Mouse (Mus musculus) embryonic facial prominence, embryonic 11.5 days (tissue): ENCODE measurements around the gene Ucn2. TPM values are rescaled to one million over a fixed set of nuclear protein-coding genes. Genes with fewer than 3 reads are reported as not detected.

Source experiments
- ATAC-seq: fragments of 200-750 bp; cut with Nextera tagmentation; replicated peaks from 2 replicates; pipeline ENCODE4 v1.8.0; 2017; ENCODE audit warnings: low read depth; ENCODE audit not compliant: insufficient number of reproducible peaks, low FRiP score, low TSS enrichment
- DNase-seq: peaks from one replicate; pipeline ENCODE4 v3.0.0-alpha.2; 2015; ENCODE audit warnings: low spot score
- H3K27ac ChIP-seq: fragments of 300-500 bp; sonication (generic); replicated peaks from 2 replicates; pipeline ENCODE4 v1.5.1; 2014; ENCODE audit warnings: mild to moderate bottlenecking, low read depth, low read length, control low read depth
- H3K27me3 ChIP-seq: fragments of 300-500 bp; sonication (generic); 2 replicates; pipeline ENCODE4 v1.6.1; 2014; ENCODE audit warnings: mild to moderate bottlenecking, low read length, moderate library complexity, mixed read lengths; ENCODE audit not compliant: control insufficient read depth, insufficient read depth
- H3K36me3 ChIP-seq: fragments of 300-500 bp; sonication (generic); replicated peaks from 2 replicates; pipeline ENCODE4 v1.6.1; 2014; ENCODE audit warnings: low read depth, mild to moderate bottlenecking, low read length, moderate library complexity, mixed read lengths; ENCODE audit not compliant: control insufficient read depth, insufficient read depth
- H3K4me1 ChIP-seq: fragments of 300-500 bp; sonication (generic); 2 replicates; pipeline ENCODE4 v1.6.1; 2014; ENCODE audit warnings: low read length, mixed read lengths; ENCODE audit not compliant: control insufficient read depth, insufficient read depth
- H3K4me2 ChIP-seq: fragments of 300-500 bp; sonication (generic); 2 replicates; pipeline ENCODE4 v1.6.1; 2014; ENCODE audit warnings: low read depth, mild to moderate bottlenecking, control low read depth, low read length, moderate library complexity
- H3K4me3 ChIP-seq: fragments of 300-500 bp; sonication (generic); 2 replicates; pipeline ENCODE4 v1.5.1; 2014; ENCODE audit warnings: low read depth, low read length, control low read depth
- H3K9ac ChIP-seq: fragments of 300-500 bp; sonication (generic); replicated peaks from 2 replicates; pipeline ENCODE4 v1.6.1; 2014; ENCODE audit warnings: mild to moderate bottlenecking, control low read depth, low read length
- H3K9me3 ChIP-seq: fragments of 300-500 bp; sonication (generic); replicated peaks from 2 replicates; pipeline ENCODE4 v1.6.1; 2016; ENCODE audit warnings: mild to moderate bottlenecking, low read length, inconsistent platforms, mixed read lengths; ENCODE audit not compliant: control insufficient read depth
- WGBS: fragments of 180-500 bp; shearing (Covaris S2); extraction: QIAGEN DNeasy Blood & Tissue Kit; methylation state at CpG from one replicate; pipeline ENCODE4 v1.1.7; 2014; 5-methylcytosine and 5-hydroxymethylcytosine counted together
- polyA plus RNA-seq: library from polyadenylated mRNA; unstranded; fragments of >200 nt; fragmentation: Nextera tagmentation; extraction: Ambion mirVana; gene quantifications from 2 replicates; pipeline ENCODE4 v1.2.1, GENCODE M21; 2014

Gene Ucn2
- polyA plus RNA-seq, 1 experiment from 2014 or later, result not detected

DNA sequence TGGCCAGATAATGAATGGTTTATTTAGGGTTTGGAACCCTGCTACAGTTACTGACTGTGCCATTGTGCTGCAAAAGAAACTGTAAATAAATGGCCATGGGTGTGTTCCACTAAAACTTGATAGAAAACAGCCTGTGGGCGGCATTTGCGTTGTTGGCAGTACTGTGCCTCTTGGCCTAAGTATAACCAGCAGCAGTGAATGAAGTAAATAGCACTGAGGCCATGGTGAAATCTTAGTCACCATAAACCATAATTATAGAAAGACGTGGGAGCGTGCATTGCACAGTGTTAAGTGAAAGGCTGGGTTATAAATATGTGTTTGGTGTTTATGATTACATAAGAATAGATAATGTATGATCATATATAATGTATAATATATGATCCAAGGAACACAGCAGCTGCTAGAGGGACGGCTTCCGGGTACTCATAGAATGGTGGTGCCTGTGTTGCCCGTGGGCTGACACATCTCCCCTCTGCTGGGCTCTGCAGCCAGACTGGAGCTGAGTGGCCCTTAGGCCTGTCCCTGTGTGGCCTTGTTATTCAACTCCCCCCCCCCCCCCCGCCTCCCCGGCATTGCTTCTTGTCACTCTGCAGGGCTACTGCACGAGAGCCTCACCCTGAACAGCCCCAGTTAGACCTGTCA is 23.3 kb downstream of the Ucn2 start:
- ATAC-seq, result no peak; the same call in 1 of the 2 replicates

GRCm38 (mm10) chr9:109009636-109010315 is 24.0 kb downstream of the Ucn2 start:
- H3K4me3 ChIP-seq, result no peak overlapping the region
- H3K27me3 ChIP-seq, result no peaks in the 10 kb centered on the region
- DNase-seq, result no peak
- WGBS, result 42% methylated on average over 17 of the region's 17 CpGs
- no peaks in the 10 kb centered on the region for H3K9me3 ChIP-seq
- no peaks in the 10 kb centered on the region for H3K4me1 ChIP-seq
- no peak overlapping the region for H3K4me2 ChIP-seq
- H3K27ac ChIP-seq, result no peak overlapping the region
- no peaks in the 10 kb centered on the region for H3K36me3 ChIP-seq
- H3K9ac ChIP-seq, result no peak overlapping the region
- no peak for ATAC-seq

More for the DNA sequence above, 23.3 kb downstream of the Ucn2 start:
- no peaks in the 10 kb centered on the region for H3K36me3 ChIP-seq
- no peak overlapping the region for H3K4me3 ChIP-seq
- 72% methylated on average over 9 of the region's 10 CpGs for WGBS
- H3K4me2 ChIP-seq, result no peak overlapping the region
- no peaks in the 10 kb centered on the region for H3K27me3 ChIP-seq
- H3K4me1 ChIP-seq, result no peaks in the 10 kb centered on the region
- DNase-seq, result no peak
- H3K27ac ChIP-seq, result no peak overlapping the region
- H3K9me3 ChIP-seq, result no peaks in the 10 kb centered on the region
- H3K9ac ChIP-seq, result no peak overlapping the region

- no peak overlapping the region for H3K27ac ChIP-seq
- H3K4me1 ChIP-seq, result no peaks in the 10 kb centered on the region
- no peaks in the 10 kb centered on the region for H3K36me3 ChIP-seq
- no peaks in the 10 kb centered on the region for H3K27me3 ChIP-seq
- H3K9ac ChIP-seq, result no peak overlapping the region
- ATAC-seq, result no peak
- no peaks in the 10 kb centered on the region for H3K9me3 ChIP-seq
- no peak overlapping the region for H3K4me2 ChIP-seq
- 83% methylated on average over 14 of the region's 14 CpGs for WGBS
- no peak for DNase-seq
- H3K4me3 ChIP-seq, result no peak overlapping the region
Measured at GRCm38 (mm10) chr9:109010316-109010690, 24.5 kb downstream of the Ucn2 start.

- ATAC-seq, result no peak
- no peaks in the 10 kb centered on the region for H3K27me3 ChIP-seq
- H3K36me3 ChIP-seq, result no peaks in the 10 kb centered on the region
- no peak for DNase-seq
- H3K9me3 ChIP-seq, result no peaks in the 10 kb centered on the region
- no peaks in the 10 kb centered on the region for H3K4me1 ChIP-seq
- H3K27ac ChIP-seq, result no peak overlapping the region
- WGBS, result 78% methylated on average over 8 of the region's 8 CpGs
- H3K9ac ChIP-seq, result no peak overlapping the region
- no peak overlapping the region for H3K4me2 ChIP-seq
- no peak overlapping the region for H3K4me3 ChIP-seq
Measured at GRCm38 (mm10) chr9:109015397-109015796, 29.6 kb downstream of the Ucn2 start.

GRCm38 (mm10) chr9:109016973-109017604 is 31.3 kb downstream of the Ucn2 start:
- H3K4me2 ChIP-seq, result no peak overlapping the region
- DNase-seq, result no peak
- no peaks in the 10 kb centered on the region for H3K36me3 ChIP-seq
- no peaks in the 10 kb centered on the region for H3K27me3 ChIP-seq
- ATAC-seq, result no peak
- H3K9me3 ChIP-seq, result no peaks in the 10 kb centered on the region
- H3K27ac ChIP-seq, result no peak overlapping the region
- H3K4me1 ChIP-seq, result no peaks in the 10 kb centered on the region
- WGBS, result 69% methylated on average over 11 of the region's 11 CpGs
- no peak overlapping the region for H3K9ac ChIP-seq
- no peak overlapping the region for H3K4me3 ChIP-seq

- H3K36me3 ChIP-seq, result no peaks in the 10 kb centered on the region
- H3K27ac ChIP-seq, result no peak overlapping the region
- no peaks in the 10 kb centered on the region for H3K9me3 ChIP-seq
- no peak overlapping the region for H3K4me2 ChIP-seq
- no peak overlapping the region for H3K9ac ChIP-seq
- DNase-seq, result no peak
- H3K4me1 ChIP-seq, result no peaks in the 10 kb centered on the region
- ATAC-seq, result no peak
- no peaks in the 10 kb centered on the region for H3K27me3 ChIP-seq
- WGBS, result 88% methylated on average over 4 of the region's 4 CpGs
- H3K4me3 ChIP-seq, result no peak overlapping the region
Measured at GRCm38 (mm10) chr9:109021428-109021827, 35.6 kb downstream of the Ucn2 start.

- Histone ChIP-seq H3K36me3 (no peaks in the 10 kb centered on the region), H3K4me1 (no peaks in the 10 kb centered on the region), H3K9me3 (no peaks in the 10 kb centered on the region), H3K9ac (no peak overlapping the region), H3K27ac (no peak overlapping the region), H3K4me2 (no peak overlapping the region), H3K4me3 (no peak overlapping the region), H3K27me3 (no peaks in the 10 kb centered on the region)
- ATAC-seq (no peak), DNase-seq (no peak)
- 87% methylated on average over 17 of the region's 17 CpGs for WGBS
Measured at GRCm38 (mm10) chr9:109022866-109023685, 37.3 kb downstream of the Ucn2 start.
